Mouse (Mus musculus): Measurements from ENCODE around the gene Ccser1. TPM values are rescaled to one million over a fixed set of nuclear protein-coding genes. Genes with fewer than 3 reads are reported as not detected.

The Ccser1 gene
- polyA plus RNA-seq, 1 experiment from 2014 or later = 17.9 TPM

GRCm38 (mm10) chr6:61800889-61801288, 620.8 kb downstream of the Ccser1 start:
- H3K9me3 ChIP-seq (replicated peaks) = no peaks in the 10 kb centered on the region
- no peak for ATAC-seq (ENCODE audit: low FRiP score)
- H3K36me3 ChIP-seq = no peaks in the 10 kb centered on the region
- 54% methylated on average over 3 of the region's 3 CpGs for WGBS
- no peak overlapping the region for H3K27ac ChIP-seq
- no peak overlapping the region for H3K4me3 ChIP-seq
- H3K4me2 ChIP-seq (replicated peaks) = no peak overlapping the region
- H3K9ac ChIP-seq = no peak overlapping the region
- no peaks in the 10 kb centered on the region for H3K27me3 ChIP-seq
- H3K4me1 ChIP-seq = no peaks in the 10 kb centered on the region

- Histone ChIP-seq H3K4me2 (replicated peaks) (no peak overlapping the region), H3K9ac (no peak overlapping the region), H3K9me3 (replicated peaks) (no peaks in the 10 kb centered on the region), H3K27me3 (no peaks in the 10 kb centered on the region), H3K36me3 (no peaks in the 10 kb centered on the region), H3K27ac (no peak overlapping the region), H3K4me3 (no peak overlapping the region), H3K4me1 (no peaks in the 10 kb centered on the region)
- no peak for ATAC-seq (ENCODE audit: low FRiP score)
- 88% methylated on average over 1 of the region's 1 CpGs for WGBS
Measured at GRCm38 (mm10) chr6:61805481-61805880, 625.4 kb downstream of the Ccser1 start.

- Histone ChIP-seq H3K36me3 (no peaks in the 10 kb centered on the region), H3K27ac (no peak overlapping the region), H3K27me3 (no peaks in the 10 kb centered on the region), H3K4me3 (no peak overlapping the region), H3K9ac (no peak overlapping the region), H3K4me2 (replicated peaks) (no peak overlapping the region), H3K9me3 (replicated peaks) (no peaks in the 10 kb centered on the region), H3K4me1 (no peaks in the 10 kb centered on the region)
- WGBS = 89% methylated on average over 1 of the region's 1 CpGs
- no peak for ATAC-seq (ENCODE audit: low FRiP score)
Measured at GRCm38 (mm10) chr6:61817716-61818115, 637.6 kb downstream of the Ccser1 start.

- Histone ChIP-seq H3K27ac (no peak overlapping the region), H3K36me3 (no peaks in the 10 kb centered on the region), H3K27me3 (no peaks in the 10 kb centered on the region), H3K9ac (no peak overlapping the region), H3K4me3 (no peak overlapping the region), H3K4me2 (replicated peaks) (no peak overlapping the region), H3K9me3 (replicated peaks) (no peaks in the 10 kb centered on the region), H3K4me1 (no peaks in the 10 kb centered on the region)
- 85% methylated on average over 1 of the region's 1 CpGs for WGBS
- no peak for ATAC-seq (ENCODE audit: low FRiP score)
Measured at GRCm38 (mm10) chr6:61876302-61876701, 696.2 kb downstream of the Ccser1 start.

- 0 out of 2 replicates have a peak overlapping the region, but pooled peaks have one; percentile 2 for H3K27ac ChIP-seq
- H3K4me3 ChIP-seq = no peak overlapping the region
- H3K9me3 ChIP-seq (replicated peaks) = no peaks in the 10 kb centered on the region
- no peaks in the 10 kb centered on the region for H3K27me3 ChIP-seq
- H3K9ac ChIP-seq = no peak overlapping the region
- no peak for ATAC-seq (ENCODE audit: low FRiP score)
- H3K4me2 ChIP-seq (replicated peaks) = no peak overlapping the region
- H3K36me3 ChIP-seq = no peaks in the 10 kb centered on the region
- WGBS = 70% methylated on average over 4 of the region's 4 CpGs
- no peaks in the 10 kb centered on the region for H3K4me1 ChIP-seq
Measured at GRCm38 (mm10) chr6:61898238-61898637, 718.1 kb downstream of the Ccser1 start.

- H3K4me1 ChIP-seq = no peaks in the 10 kb centered on the region
- no peaks in the 10 kb centered on the region for H3K36me3 ChIP-seq
- ATAC-seq (ENCODE audit: low FRiP score) = no peak
- no peak overlapping the region for H3K9ac ChIP-seq
- H3K4me2 ChIP-seq (replicated peaks) = no peak overlapping the region
- no peaks in the 10 kb centered on the region for H3K27me3 ChIP-seq
- H3K9me3 ChIP-seq (replicated peaks) = no peaks in the 10 kb centered on the region
- no peak overlapping the region for H3K27ac ChIP-seq
- H3K4me3 ChIP-seq = no peak overlapping the region
- WGBS = 36% methylated on average over 1 of the region's 1 CpGs
Measured at GRCm38 (mm10) chr6:61902715-61903114, 722.6 kb downstream of the Ccser1 start.

- H3K27ac ChIP-seq = no peak overlapping the region
- H3K36me3 ChIP-seq = no peaks in the 10 kb centered on the region
- H3K9ac ChIP-seq = no peak overlapping the region
- 88% methylated on average over 3 of the region's 3 CpGs for WGBS
- ATAC-seq (ENCODE audit: low FRiP score) = no peak
- H3K27me3 ChIP-seq = no peaks in the 10 kb centered on the region
- no peak overlapping the region for H3K4me3 ChIP-seq
- no peaks in the 10 kb centered on the region for H3K4me1 ChIP-seq
- H3K9me3 ChIP-seq (replicated peaks) = no peaks in the 10 kb centered on the region
- no peak overlapping the region for H3K4me2 ChIP-seq (replicated peaks)
Measured at GRCm38 (mm10) chr6:61912896-61913295, 732.8 kb downstream of the Ccser1 start.

GRCm38 (mm10) chr6:61931622-61932021, 751.5 kb downstream of the Ccser1 start:
- Histone ChIP-seq H3K27ac (no peak overlapping the region), H3K9ac (no peak overlapping the region), H3K36me3 (no peaks in the 10 kb centered on the region), H3K27me3 (no peaks in the 10 kb centered on the region), H3K9me3 (replicated peaks) (no peaks in the 10 kb centered on the region), H3K4me2 (replicated peaks) (no peak overlapping the region), H3K4me3 (no peak overlapping the region), H3K4me1 (no peaks in the 10 kb centered on the region)
- 88% methylated on average over 1 of the region's 1 CpGs for WGBS
- ATAC-seq (ENCODE audit: low FRiP score) = no peak

- Histone ChIP-seq H3K9me3 (replicated peaks) (no peaks in the 10 kb centered on the region), H3K27me3 (no peaks in the 10 kb centered on the region), H3K36me3 (no peaks in the 10 kb centered on the region), H3K4me1 (no peaks in the 10 kb centered on the region), H3K9ac (no peak overlapping the region), H3K4me2 (replicated peaks) (no peak overlapping the region), H3K27ac (no peak overlapping the region), H3K4me3 (no peak overlapping the region)
- ATAC-seq (ENCODE audit: low FRiP score) = no peak
- 93% methylated on average over 1 of the region's 1 CpGs for WGBS
Measured at GRCm38 (mm10) chr6:61936656-61937055, 756.5 kb downstream of the Ccser1 start.

GRCm38 (mm10) chr6:61939236-61939635, 759.1 kb downstream of the Ccser1 start:
- Histone ChIP-seq H3K4me1 (no peaks in the 10 kb centered on the region), H3K27me3 (no peaks in the 10 kb centered on the region), H3K9me3 (replicated peaks) (no peaks in the 10 kb centered on the region), H3K36me3 (no peaks in the 10 kb centered on the region), H3K4me2 (replicated peaks) (no peak overlapping the region), H3K4me3 (no peak overlapping the region), H3K9ac (no peak overlapping the region), H3K27ac (no peak overlapping the region)
- 89% methylated on average over 1 of the region's 1 CpGs for WGBS
- ATAC-seq (ENCODE audit: low FRiP score) = no peak

- no peaks in the 10 kb centered on the region for H3K9me3 ChIP-seq (replicated peaks)
- no peak overlapping the region for H3K9ac ChIP-seq
- no peak overlapping the region for H3K27ac ChIP-seq
- no peaks in the 10 kb centered on the region for H3K4me1 ChIP-seq
- no peak overlapping the region for H3K4me2 ChIP-seq (replicated peaks)
- 83% methylated on average over 2 of the region's 2 CpGs for WGBS
- no peak for ATAC-seq (ENCODE audit: low FRiP score)
- H3K36me3 ChIP-seq = no peaks in the 10 kb centered on the region
- H3K27me3 ChIP-seq = no peaks in the 10 kb centered on the region
- H3K4me3 ChIP-seq = no peak overlapping the region
Measured at GRCm38 (mm10) chr6:61953703-61954102, 773.6 kb downstream of the Ccser1 start.

GRCm38 (mm10) chr6:61976878-61977277, 796.8 kb downstream of the Ccser1 start:
- Histone ChIP-seq H3K36me3 (no peaks in the 10 kb centered on the region), H3K4me1 (no peaks in the 10 kb centered on the region), H3K9ac (no peak overlapping the region), H3K27me3 (no peaks in the 10 kb centered on the region), H3K4me2 (replicated peaks) (no peak overlapping the region), H3K9me3 (replicated peaks) (no peaks in the 10 kb centered on the region), H3K4me3 (no peak overlapping the region), H3K27ac (no peak overlapping the region)
- WGBS = 89% methylated on average over 2 of the region's 2 CpGs
- ATAC-seq (ENCODE audit: low FRiP score) = no peak

GRCm38 (mm10) chr6:61978379-61978778, 798.3 kb downstream of the Ccser1 start:
- Histone ChIP-seq H3K27ac (no peak overlapping the region), H3K4me3 (no peak overlapping the region), H3K4me2 (replicated peaks) (no peak overlapping the region), H3K9ac (no peak overlapping the region), H3K27me3 (no peaks in the 10 kb centered on the region), H3K36me3 (no peaks in the 10 kb centered on the region), H3K4me1 (no peaks in the 10 kb centered on the region), H3K9me3 (replicated peaks) (no peaks in the 10 kb centered on the region)
- ATAC-seq (ENCODE audit: low FRiP score) = no peak
- WGBS = 25% methylated on average over 2 of the region's 2 CpGs

- Histone ChIP-seq H3K4me3 (no peak overlapping the region), H3K4me2 (replicated peaks) (no peak overlapping the region)
- ATAC-seq (ENCODE audit: low FRiP score) = no peak
Measured at GRCm38 (mm10) chr6:62014374-62014773, 834.2 kb downstream of the Ccser1 start.

More at GRCm38 (mm10) chr6:62014374-62014773, 834.2 kb downstream of the Ccser1 start:
- no peaks in the 10 kb centered on the region for H3K4me1 ChIP-seq
- H3K9ac ChIP-seq = no peak overlapping the region
- no peaks in the 10 kb centered on the region for H3K36me3 ChIP-seq
- no peaks in the 10 kb centered on the region for H3K9me3 ChIP-seq (replicated peaks)
- no peaks in the 10 kb centered on the region for H3K27me3 ChIP-seq
- H3K27ac ChIP-seq = no peak overlapping the region

All from hindbrain, embryonic 12.5 days (tissue).